Mouse (Mus musculus) CH12.LX (cell line): ENCODE measurements at regions not wholly inside any gene's neighbourhood (a gene's known extent, or its start where the extent isn't known, plus 50 kb on each side); places are given as distances from the start of the nearest gene placed in this dataset.

Experiments used
- MAFK ChIP-seq: IDR thresholded peaks from 2 replicates; pipeline ENCODE4 v1.6.1; 2011; ENCODE audit warnings: low read length, improper control_type of control experiment; ENCODE audit not compliant: insufficient replicate concordance
- ZMIZ1 ChIP-seq: IDR thresholded peaks from 2 replicates; pipeline ENCODE4 v1.6.1; 2012; ENCODE audit warnings: low read depth, mild to moderate bottlenecking, inconsistent platforms, low read length, improper control_type of control experiment

DNA sequence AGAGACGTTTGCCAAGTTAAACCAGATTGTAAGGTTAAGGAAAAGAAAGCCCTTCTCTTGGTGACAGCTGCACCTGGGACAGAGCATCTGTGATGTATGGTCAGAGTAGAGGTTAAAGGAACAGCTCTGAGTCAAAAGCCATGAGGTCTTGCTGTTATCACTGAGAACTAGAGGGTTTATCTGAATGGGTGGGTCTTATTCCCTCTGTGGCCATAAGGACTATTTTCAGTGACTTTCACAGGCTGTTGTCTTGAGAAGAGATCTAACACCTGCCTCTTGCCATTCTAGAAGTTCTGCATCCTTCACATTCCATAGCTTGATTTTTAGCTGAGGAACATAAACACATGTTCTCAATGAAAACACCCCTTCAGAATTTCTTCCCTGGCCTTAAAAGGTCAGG is 276.5 kb downstream of the Arl4a start:
- TF ChIP-seq MAFK (no peak), ZMIZ1 (no peak)
